Mouse (Mus musculus): Measurements from ENCODE around the gene Kpna7.

- TF ChIP-seq POLR2A (IDR thresholded peaks at IDR 0.05; ENCODE audit: control insufficient read depth in 1 of 2, insufficient read depth in 1 of 2, low read depth in 1 of 2, low read length in 2 of 2, poor library complexity in 1 of 2) (no peak), RCOR1 (IDR thresholded peaks at IDR 0.05; ENCODE audit: low read depth, low read length) (no peak), TAL1 (IDR thresholded peaks at IDR 0.05; ENCODE audit: low read length) (no peak), NELFE (IDR thresholded peaks at IDR 0.05; ENCODE audit: low read depth, low read length) (no peak), ZC3H11A (IDR thresholded peaks at IDR 0.05; ENCODE audit: low read depth, low read length) (no peak)
These were observed 131.2 kb downstream of the Kpna7 start for GRCm38 (mm10) chr5:144952592-144952991.

All from MEL (cell line).